Mouse (Mus musculus): ENCODE data around the gene Snrpb.

GRCm38 (mm10) chr2:130171674-130172073, 7.5 kb downstream of the Snrpb start:
- no peak for TF ChIP-seq CTCF (IDR thresholded peaks at IDR 0.05; ENCODE audit: low read depth)
- TF ChIP-seq EP300 (IDR thresholded peaks at IDR 0.05; ENCODE audit: low read depth): no peak

Measured in liver, embryonic 14.5 days (tissue).